Mouse (Mus musculus): Measurements from ENCODE around the gene Cnih3.

- TF ChIP-seq CTCF (conservative IDR thresholded peaks at IDR 0.05; ENCODE audit: low read length) = no peak
- TF ChIP-seq POU5F1 (IDR thresholded peaks at IDR 0.05; ENCODE audit: borderline replicate concordance, low read length) = no peak
- no peak for TF ChIP-seq NANOG (IDR thresholded peaks at IDR 0.05; ENCODE audit: borderline replicate concordance, low read length)
Measured at GRCm38 (mm10) chr1:181323134-181323533, 29.3 kb upstream of the Cnih3 start.

Measured in E14TG2a.4 (cell line).